In genomic region chr2:45431366-45431765, GRCm38 (mm10) we compare ENCODE assay signal across 9 mouse cellular contexts.
"Had no signal": no experiment of that assay in that cellular context is flagged by ENCODE, and none has a peak within 500 bp of the region (broad histone marks: within the 10 kb centered on the region; RNA-seq: fewer than 3 reads in every experiment).

No protein-coding gene starts in this region.

- DNase-seq: lung, adult 18-20 months; lung, embryonic 14.5 days; lung, postnatal 10 days; lung, postnatal 4 days; midbrain, embryonic 14.5 days; right cerebral cortex, postnatal 14 days; thymus, adult 2 months; thymus, postnatal 25 days; thymus, postnatal 4 days had no signal
